Mouse (Mus musculus) limb, embryonic 12.5 days (tissue): ENCODE data around the gene Jag1. TPM values are rescaled to one million over a fixed set of nuclear protein-coding genes. Genes with fewer than 3 reads are reported as not detected.

Source experiments
- ATAC-seq: fragments of 200-750 bp; cut with Nextera tagmentation; 2 replicates; pipeline ENCODE4 v1.8.0; 2017; ENCODE audit warnings: low read depth, moderate TSS enrichment; ENCODE audit not compliant: insufficient number of reproducible peaks, insufficient read depth, low FRiP score, low TSS enrichment
- H3K27ac ChIP-seq: fragments of 300-500 bp; sonication (generic); 2 replicates; pipeline ENCODE4 v1.5.1; 2016; ENCODE audit warnings: mild to moderate bottlenecking, moderate library complexity
- H3K27me3 ChIP-seq: fragments of 300-500 bp; sonication (generic); 2 replicates; pipeline ENCODE4 v1.6.1; 2016; ENCODE audit warnings: mild to moderate bottlenecking, moderate library complexity
- H3K36me3 ChIP-seq: fragments of 300-500 bp; sonication (generic); 2 replicates; pipeline ENCODE4 v1.6.1; 2016; ENCODE audit warnings: mild to moderate bottlenecking, moderate library complexity
- H3K4me1 ChIP-seq: fragments of 300-500 bp; sonication (generic); replicated peaks from 2 replicates; pipeline ENCODE4 v1.6.1; 2016
- H3K4me2 ChIP-seq: fragments of 300-500 bp; sonication (generic); 2 replicates; pipeline ENCODE4 v1.6.1; 2016; ENCODE audit warnings: mild to moderate bottlenecking, moderate library complexity
- H3K4me3 ChIP-seq: fragments of 300-500 bp; sonication (generic); replicated peaks from 2 replicates; pipeline ENCODE4 v1.5.1; 2016; ENCODE audit warnings: mild to moderate bottlenecking
- H3K9ac ChIP-seq: fragments of 300-500 bp; sonication (generic); replicated peaks from 2 replicates; pipeline ENCODE4 v1.6.1; 2016; ENCODE audit warnings: mild to moderate bottlenecking, moderate library complexity
- H3K9me3 ChIP-seq: fragments of 300-500 bp; sonication (generic); 2 replicates; pipeline ENCODE4 v1.6.1; 2016; ENCODE audit warnings: mild to moderate bottlenecking, moderate library complexity
- WGBS: fragments of 180-500 bp; shearing (Covaris S2); methylation state at CpG from one replicate; pipeline ENCODE4 v1.1.7; 2016; 5-methylcytosine and 5-hydroxymethylcytosine counted together
- polyA plus RNA-seq: library from polyadenylated mRNA; unstranded; fragments of >200 nt; fragmentation: Nextera tagmentation; extraction: Ambion mirVana; gene quantifications from 2 replicates; pipeline ENCODE4 v1.2.1, GENCODE M21; 2016

Gene Jag1
- polyA plus RNA-seq, 1 experiment from 2014 or later = 23.3 TPM

GRCm38 (mm10) chr2:137098269-137099035, 18.0 kb downstream of the Jag1 start:
- Histone ChIP-seq H3K9ac (no peak overlapping the region), H3K27me3 (no peaks in the 10 kb centered on the region), H3K4me1 (peaks cover 52% of the 10 kb centered on the region), H3K9me3 (no peaks in the 10 kb centered on the region), H3K4me3 (no peak overlapping the region), H3K27ac (no peak overlapping the region), H3K36me3 (peaks cover 60% of the 10 kb centered on the region), H3K4me2 (no peak overlapping the region)
- WGBS = 34% methylated on average over 11 of the region's 11 CpGs
- no peak for ATAC-seq

- 11% methylated on average over 4 of the region's 5 CpGs for WGBS
- H3K4me3 ChIP-seq = no peak overlapping the region
- no peak overlapping the region for H3K9ac ChIP-seq
- peaks cover 56% of the 10 kb centered on the region for H3K4me1 ChIP-seq
- no peak overlapping the region for H3K4me2 ChIP-seq
- H3K36me3 ChIP-seq = peaks cover 68% of the 10 kb centered on the region
- H3K27ac ChIP-seq = peak overlapping the region; percentile 19; the same call in 1 of the 2 replicates
- no peaks in the 10 kb centered on the region for H3K27me3 ChIP-seq
- H3K9me3 ChIP-seq = no peaks in the 10 kb centered on the region
- no peak for ATAC-seq
Observed at GRCm38 (mm10) chr2:137096981-137097460, 19.4 kb downstream of the Jag1 start.

- H3K27ac ChIP-seq = no peak overlapping the region
- ATAC-seq = no peak
- no peak overlapping the region for H3K4me2 ChIP-seq
- no peak overlapping the region for H3K9ac ChIP-seq
- H3K27me3 ChIP-seq = no peaks in the 10 kb centered on the region; the same call in 1 of the 2 replicates
- H3K4me3 ChIP-seq = no peak overlapping the region
- H3K9me3 ChIP-seq = no peaks in the 10 kb centered on the region
- WGBS = 74% methylated on average over 8 of the region's 8 CpGs
- peaks cover 42% of the 10 kb centered on the region for H3K4me1 ChIP-seq
- H3K36me3 ChIP-seq = peaks cover 84% of the 10 kb centered on the region
Observed at GRCm38 (mm10) chr2:137094301-137094700, 22.1 kb downstream of the Jag1 start.

- Histone ChIP-seq H3K4me1 (peaks cover 36% of the 10 kb centered on the region), H3K27me3 (no peaks in the 10 kb centered on the region; the same call in 1 of the 2 replicates), H3K4me2 (no peak overlapping the region), H3K9ac (no peak overlapping the region), H3K36me3 (peaks cover 82% of the 10 kb centered on the region), H3K9me3 (no peaks in the 10 kb centered on the region), H3K27ac (no peak overlapping the region), H3K4me3 (no peak overlapping the region)
- WGBS = 81% methylated on average over 7 of the region's 7 CpGs
- ATAC-seq = no peak
Observed at GRCm38 (mm10) chr2:137093298-137093630, 23.2 kb downstream of the Jag1 start.

GRCm38 (mm10) chr2:137092523-137093297, 23.7 kb downstream of the Jag1 start:
- 48% methylated on average over 10 of the region's 10 CpGs for WGBS
- Histone ChIP-seq H3K9ac (no peak overlapping the region), H3K4me2 (no peak overlapping the region), H3K36me3 (peaks cover 82% of the 10 kb centered on the region), H3K4me1 (peaks cover 36% of the 10 kb centered on the region), H3K4me3 (no peak overlapping the region), H3K9me3 (no peaks in the 10 kb centered on the region), H3K27me3 (no peaks in the 10 kb centered on the region; the same call in 1 of the 2 replicates), H3K27ac (no peak overlapping the region)
- no peak for ATAC-seq

GRCm38 (mm10) chr2:137091766-137092522, 24.5 kb downstream of the Jag1 start:
- 79% methylated on average over 11 of the region's 11 CpGs for WGBS
- Histone ChIP-seq H3K27ac (no peak overlapping the region), H3K9me3 (no peaks in the 10 kb centered on the region), H3K36me3 (peaks cover 84% of the 10 kb centered on the region), H3K4me2 (no peak overlapping the region), H3K4me3 (no peak overlapping the region), H3K4me1 (peaks cover 36% of the 10 kb centered on the region), H3K27me3 (no peaks in the 10 kb centered on the region; the same call in 1 of the 2 replicates), H3K9ac (no peak overlapping the region)
- no peak for ATAC-seq

- peaks cover 30% of the 10 kb centered on the region for H3K4me1 ChIP-seq
- no peaks in the 10 kb centered on the region for H3K9me3 ChIP-seq
- peaks cover 88% of the 10 kb centered on the region for H3K36me3 ChIP-seq
- H3K4me3 ChIP-seq = no peak overlapping the region
- ATAC-seq = peak; percentile 84
- no peak overlapping the region for H3K9ac ChIP-seq
- H3K4me2 ChIP-seq = peak overlapping the region; percentile 9; the same call in 1 of the 2 replicates
- 12% methylated on average over 6 of the region's 6 CpGs for WGBS
- H3K27ac ChIP-seq = peak overlapping the region; percentile 57
- H3K27me3 ChIP-seq = peaks cover 3% of the 10 kb centered on the region; the same call in 1 of the 2 replicates
Observed at GRCm38 (mm10) chr2:137087705-137088104, 28.7 kb downstream of the Jag1 start.

GRCm38 (mm10) chr2:137086621-137087395, 29.6 kb downstream of the Jag1 start:
- Histone ChIP-seq H3K9ac (no peak overlapping the region), H3K4me3 (no peak overlapping the region), H3K27me3 (peaks cover 3% of the 10 kb centered on the region; the same call in 1 of the 2 replicates), H3K27ac (peak overlapping the region; percentile 57), H3K36me3 (peaks cover 82% of the 10 kb centered on the region), H3K9me3 (no peaks in the 10 kb centered on the region), H3K4me2 (peak overlapping the region; percentile 9; the same call in 1 of the 2 replicates), H3K4me1 (peaks cover 28% of the 10 kb centered on the region)
- 68% methylated on average over 14 of the region's 14 CpGs for WGBS
- no peak for ATAC-seq

GRCm38 (mm10) chr2:137085257-137085656, 31.2 kb downstream of the Jag1 start:
- no peak for ATAC-seq
- WGBS = 69% methylated on average over 8 of the region's 8 CpGs
- H3K36me3 ChIP-seq = peaks cover 73% of the 10 kb centered on the region

GRCm38 (mm10) chr2:137082896-137083620, 33.4 kb downstream of the Jag1 start:
- Histone ChIP-seq H3K27me3 (0 out of 2 replicates have a peak, but pooled peaks cover 3% of the 10 kb centered on the region), H3K4me3 (no peak overlapping the region), H3K4me1 (peaks cover 49% of the 10 kb centered on the region), H3K4me2 (no peak overlapping the region), H3K36me3 (peaks cover 53% of the 10 kb centered on the region), H3K9me3 (no peaks in the 10 kb centered on the region), H3K27ac (no peak overlapping the region), H3K9ac (no peak overlapping the region)
- ATAC-seq = no peak
- WGBS = 94% methylated on average over 24 of the region's 24 CpGs

More at GRCm38 (mm10) chr2:137085257-137085656, 31.2 kb downstream of the Jag1 start:
- no peaks in the 10 kb centered on the region for H3K9me3 ChIP-seq
- no peak overlapping the region for H3K9ac ChIP-seq
- no peak overlapping the region for H3K27ac ChIP-seq
- peaks cover 37% of the 10 kb centered on the region for H3K4me1 ChIP-seq
- H3K4me2 ChIP-seq = no peak overlapping the region
- H3K4me3 ChIP-seq = no peak overlapping the region
- 0 out of 2 replicates have a peak, but pooled peaks cover 3% of the 10 kb centered on the region for H3K27me3 ChIP-seq
